Mouse (Mus musculus) CH12.LX (cell line): ENCODE data around the gene Tex36. TPM values are rescaled to one million over a fixed set of nuclear protein-coding genes. Genes with fewer than 3 reads are reported as not detected.

Experiments
- DNase-seq: peaks from one replicate; pipeline ENCODE4 v3.0.0-alpha.2; 2013; ENCODE audit errors: extremely low read depth
- H3K27ac ChIP-seq: 2 replicates; pipeline ENCODE4 v1.5.1; 2012; ENCODE audit warnings: low read depth, mild to moderate bottlenecking, control low read depth, moderate library complexity; ENCODE audit not compliant: insufficient read depth
- H3K27me3 ChIP-seq: replicated peaks from 2 replicates; pipeline ENCODE3; 2012; ENCODE audit warnings: inconsistent platforms
- H3K36me3 ChIP-seq, 2 experiments: replicated peaks in 1 of 2; 2 replicates each; pipeline versions ENCODE3 to v1.6.1; 2012; ENCODE audit warnings: inconsistent platforms in 1 of 2, low read length in 1 of 2, mild to moderate bottlenecking in 1 of 2, mixed read lengths in 1 of 2, moderate library complexity in 1 of 2; ENCODE audit not compliant: control insufficient read depth in 1 of 2, insufficient read depth in 1 of 2
- H3K4me1 ChIP-seq, 2 experiments: 2 replicates each; pipeline ENCODE4 v1.6.1; 2012; ENCODE audit warnings: inconsistent platforms in 1 of 2, moderate library complexity in 1 of 2; ENCODE audit not compliant: insufficient read depth in 2 of 2, control insufficient read depth in 1 of 2
- H3K4me2 ChIP-seq: 2 replicates; pipeline ENCODE4 v1.6.1; 2012; ENCODE audit warnings: low read depth, mild to moderate bottlenecking, control low read depth; ENCODE audit not compliant: poor library complexity, insufficient read depth, severe bottlenecking
- H3K4me3 ChIP-seq, 3 experiments: fragments of 150-350 bp in 1 of 3; sonication (generic) in 1 of 3; replicated peaks in 1 of 3; 2 replicates each; pipeline versions ENCODE3 to v1.5.1; 2011 to 2012; ENCODE audit warnings: low read depth in 2 of 3, low read length in 2 of 3, mild to moderate bottlenecking in 2 of 3, moderate library complexity in 2 of 3, control low read depth in 1 of 3, improper control_type of control experiment in 1 of 3, inconsistent platforms in 1 of 3, mixed read lengths in 1 of 3; ENCODE audit not compliant: poor library complexity in 1 of 3
- H3K79me2 ChIP-seq: replicated peaks from 2 replicates; pipeline ENCODE4 v1.6.1; 2012; ENCODE audit warnings: mild to moderate bottlenecking, moderate library complexity; ENCODE audit not compliant: control insufficient read depth, poor library complexity, insufficient read depth, severe bottlenecking; ENCODE audit errors: extremely low read depth
- H3K9ac ChIP-seq: 2 replicates; pipeline ENCODE4 v1.6.1; 2012; ENCODE audit warnings: low read depth, mild to moderate bottlenecking, control low read depth, moderate library complexity; ENCODE audit not compliant: insufficient read depth
- H3K9me3 ChIP-seq: replicated peaks from 2 replicates; pipeline ENCODE3; 2012; ENCODE audit warnings: low read length, inconsistent platforms, mixed read lengths
- BHLHE40 ChIP-seq: IDR thresholded peaks from 2 replicates; pipeline ENCODE4 v1.6.1; 2011; ENCODE audit warnings: mild to moderate bottlenecking, low read depth, low read length, improper control_type of control experiment
- CHD2 ChIP-seq: IDR thresholded peaks from 2 replicates; pipeline ENCODE4 v1.6.1; 2011; ENCODE audit warnings: low read length, improper control_type of control experiment
- CTCF ChIP-seq, 2 experiments: IDR thresholded peaks in 1 of 2; conservative IDR thresholded peaks in 1 of 2; 2 replicates each; pipeline ENCODE4 v1.5.1; 2011 to 2012; ENCODE audit warnings: low read depth in 2 of 2, low read length in 2 of 2, improper control_type of control experiment in 1 of 2, inconsistent platforms in 1 of 2, mild to moderate bottlenecking in 1 of 2, moderate library complexity in 1 of 2
- E2F4 ChIP-seq: IDR thresholded peaks from 2 replicates; pipeline ENCODE4 v1.6.1; 2011; ENCODE audit warnings: low read depth, low read length, improper control_type of control experiment; ENCODE audit not compliant: insufficient replicate concordance
- ELF1 ChIP-seq: IDR thresholded peaks from 2 replicates; pipeline ENCODE4 v1.6.1; 2014; ENCODE audit warnings: low read depth, mild to moderate bottlenecking, inconsistent platforms, low read length, improper control_type of control experiment
- IRF4 ChIP-seq: IDR thresholded peaks from 2 replicates; pipeline ENCODE4 v1.6.1; 2014; ENCODE audit warnings: low read depth, mild to moderate bottlenecking, inconsistent platforms, low read length, improper control_type of control experiment
- JUND ChIP-seq: conservative IDR thresholded peaks from 2 replicates; pipeline ENCODE4 v1.6.1; 2011; ENCODE audit warnings: low read depth, low read length, improper control_type of control experiment
- MAX ChIP-seq: IDR thresholded peaks from 2 replicates; pipeline ENCODE4 v1.6.1; 2011; ENCODE audit warnings: low read length, improper control_type of control experiment
- MXI1 ChIP-seq: IDR thresholded peaks from 2 replicates; pipeline ENCODE4 v1.6.1; 2011; ENCODE audit warnings: mild to moderate bottlenecking, low read depth, low read length, improper control_type of control experiment
- MYC ChIP-seq: IDR thresholded peaks from 2 replicates; pipeline ENCODE4 v1.6.1; 2011; ENCODE audit warnings: low read depth, mild to moderate bottlenecking, improper control_type of control experiment, low read length
- NELFE ChIP-seq: IDR thresholded peaks from 2 replicates; pipeline ENCODE4 v1.6.1; 2011; ENCODE audit warnings: low read depth, low read length, improper control_type of control experiment
- NRF1 ChIP-seq: IDR thresholded peaks from 2 replicates; pipeline ENCODE4 v1.6.1; 2014; ENCODE audit warnings: low read depth, mild to moderate bottlenecking, inconsistent platforms, low read length, improper control_type of control experiment, moderate library complexity
- PAX5 ChIP-seq: IDR thresholded peaks from 2 replicates; pipeline ENCODE4 v1.6.1; 2012; ENCODE audit warnings: low read length, inconsistent platforms, mixed read lengths
- RAD21 ChIP-seq: IDR thresholded peaks from 2 replicates; pipeline ENCODE4 v1.6.1; 2011; ENCODE audit warnings: low read depth, mild to moderate bottlenecking, low read length, improper control_type of control experiment, moderate library complexity
- SMC3 ChIP-seq: IDR thresholded peaks from 2 replicates; pipeline ENCODE4 v1.6.1; 2011; ENCODE audit warnings: low read depth, low read length, improper control_type of control experiment
- TBP ChIP-seq: conservative IDR thresholded peaks from 2 replicates; pipeline ENCODE4 v1.6.1; 2011; ENCODE audit warnings: low read depth, low read length, improper control_type of control experiment
- UBTF ChIP-seq: IDR thresholded peaks from 2 replicates; pipeline ENCODE4 v1.6.1; 2012; ENCODE audit warnings: low read depth, mild to moderate bottlenecking, inconsistent platforms, low read length, improper control_type of control experiment, moderate library complexity
- ZNF384 ChIP-seq: IDR thresholded peaks from 2 replicates; pipeline ENCODE4 v1.6.1; 2012; ENCODE audit warnings: low read depth, low read length, improper control_type of control experiment, inconsistent platforms
- dilution Hi-C: fragments of 300-500 bp; cut with MboI; formaldehyde crosslinking; loops from 2 replicates; pipeline ENCODE4 v1.14.3; 2020; ENCODE audit warnings: low sequenced_read_pairs; ENCODE audit not compliant: extremely low pct_unique_long_range_greater_than_20kb, extremely low pct_ligation_motif_present
- in situ Hi-C: fragments of 300-500 bp; cut with MboI; formaldehyde crosslinking; loops from 3 replicates; pipeline ENCODE4 v1.14.3; 2019; ENCODE audit warnings: low sequenced_read_pairs, low pct_ligation_motif_present, low pct_unique_long_range_greater_than_20kb, mixed read lengths
- polyA plus RNA-seq: library from polyadenylated mRNA; unstranded; fragments of >175 nt; gene quantifications from 2 replicates; pipeline ENCODE4 v1.2.1, GENCODE M21; 2012; ENCODE audit warnings: low read depth; ENCODE audit not compliant: insufficient read length
- total RNA-seq, 2 experiments: library from RNA; depleted of rRNA; stranded (reverse); fragments of 300-350 nt in 1 of 2; fragments of >200 nt in 1 of 2; gene quantifications; 2 replicates each; pipeline ENCODE4 v1.2.3; 2012 to 2014

The Tex36 gene
- total and polyA plus RNA-seq, 3 experiments = not detected

DNA sequence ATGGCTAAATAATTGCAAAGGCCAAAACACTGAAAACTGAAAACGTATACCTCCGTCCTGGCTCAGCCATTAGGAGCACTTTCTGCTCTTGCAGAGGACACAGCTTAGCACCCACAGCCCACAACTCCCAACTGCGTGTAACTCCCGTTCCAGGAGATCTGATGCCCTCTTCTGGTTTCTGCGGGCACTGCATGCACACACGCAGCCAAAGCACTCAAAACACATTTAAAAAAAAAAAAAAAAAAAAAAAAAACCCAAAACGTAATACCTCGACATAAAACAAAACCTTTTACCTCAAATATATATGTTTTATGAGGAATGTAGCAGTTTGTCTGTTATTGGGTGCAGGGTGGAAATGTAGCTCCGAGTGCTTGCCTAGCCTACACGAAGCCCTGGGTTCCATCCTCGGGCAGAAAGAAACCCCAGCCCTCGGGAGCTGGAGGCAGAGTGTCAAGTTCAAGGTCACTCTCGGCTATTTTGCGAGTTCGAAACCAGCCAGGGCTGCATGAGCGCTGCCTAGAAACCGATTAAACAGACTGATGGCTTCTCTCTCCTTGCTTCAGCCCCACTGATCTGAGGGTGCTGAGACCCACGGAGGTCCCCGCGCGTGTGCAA lies 34.9 kb upstream of the Tex36 start:
- dilution Hi-C loops = no loop called here
- peak overlapping the region; percentile 58 for H3K4me2 ChIP-seq

DNA sequence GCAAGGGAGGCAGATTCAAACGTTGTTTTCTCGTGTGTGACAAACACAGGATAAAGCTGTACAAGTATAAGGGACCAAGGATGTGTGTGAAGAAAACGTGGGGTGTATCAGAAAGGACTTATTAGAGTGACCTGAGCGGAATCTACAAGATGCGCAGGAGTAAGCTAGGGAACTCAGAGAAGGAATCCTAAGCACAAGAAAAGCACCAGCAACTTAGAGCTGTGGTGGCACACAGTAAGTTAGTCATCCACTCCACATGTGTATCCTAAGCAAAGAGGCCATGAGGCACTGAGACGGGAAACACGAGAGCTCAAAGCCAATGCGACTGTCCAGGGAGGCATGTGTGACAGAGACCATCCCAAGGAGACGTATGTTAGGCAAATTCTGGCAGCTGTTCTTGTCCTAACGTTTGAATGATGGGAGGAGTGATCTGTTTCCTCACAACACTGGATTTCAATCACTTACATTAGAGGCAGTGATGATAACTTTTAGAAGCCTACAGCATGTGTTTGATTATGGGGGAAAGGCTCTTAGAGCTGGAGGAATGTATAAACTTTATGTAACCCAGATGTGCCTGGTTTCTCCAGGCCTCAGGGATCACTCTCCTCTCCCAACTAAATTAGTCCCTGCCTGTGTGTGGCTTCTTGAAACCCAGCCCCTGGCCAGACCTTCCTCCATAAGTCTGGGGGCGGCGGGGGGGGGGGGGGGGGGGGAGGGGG lies 33.1 kb upstream of the Tex36 start:
- DNase-seq = no peak
- peaks cover 19% of the 10 kb centered on the region for H3K79me2 ChIP-seq
- H3K4me2 ChIP-seq = no peak overlapping the region
- H3K27me3 ChIP-seq = peaks cover 38% of the 10 kb centered on the region
- dilution Hi-C loops = no loop called here
- no peak overlapping the region for H3K4me3 ChIP-seq
- in situ Hi-C loops = no loop called here
- no peaks in the 10 kb centered on the region for H3K9me3 ChIP-seq
- H3K36me3 ChIP-seq = peaks cover 2 to 8% of the 10 kb centered on the region in 2 experiments
- no peak overlapping the region for H3K9ac ChIP-seq
- no peak overlapping the region for H3K27ac ChIP-seq
- peaks cover 0 to 12% of the 10 kb centered on the region in 2 experiments; a peak in 2 of 4 replicates for H3K4me1 ChIP-seq
- TF ChIP-seq E2F4 (no peak), NELFE (no peak), JUND (no peak), UBTF (no peak), CHD2 (no peak), ZNF384 (no peak), TBP (no peak)

More for the DNA sequence above, 34.9 kb upstream of the Tex36 start:
- in situ Hi-C loops = no loop called here
- 0 out of 2 replicates have a peak, but pooled peaks have one; percentile 17 for TF ChIP-seq JUND
- peak; percentile 54; the same call in 1 of the 2 replicates for TF ChIP-seq IRF4
- TF ChIP-seq ZNF384 = peak; percentile 96
- no peak for TF ChIP-seq NRF1
- TF ChIP-seq MYC = peak; percentile 52; the same call in 1 of the 2 replicates
- TF ChIP-seq PAX5 = no peak
- TF ChIP-seq MAX = peak; percentile 36; the same call in 1 of the 2 replicates
- TF ChIP-seq CHD2 = no peak
- peak; percentile 69 for TF ChIP-seq RAD21
- 0 out of 2 replicates have a peak, but pooled peaks have one; percentile 22 for TF ChIP-seq ELF1
- no peak; the same call in 1 of the 2 replicates for TF ChIP-seq MXI1
- no peak for TF ChIP-seq BHLHE40
- TF ChIP-seq SMC3 = peak; percentile 53
- peak; percentile 69 to 74 for TF ChIP-seq CTCF (conservative IDR thresholded peaks at IDR 0.05 in 1 of 2, IDR thresholded peaks at IDR 0.05 in 1 of 2; ENCODE audit: low read depth in 2 of 2, low read length in 2 of 2)
- TF ChIP-seq, all 38 proteins: peak for 9
- Histone ChIP-seq H3K27ac (peak overlapping the region; percentile 56), H3K4me1 (peaks cover 0 to 12% of the 10 kb centered on the region in 2 experiments; a peak in 2 of 4 replicates), H3K79me2 (peaks cover 19% of the 10 kb centered on the region), H3K36me3 (peaks cover 13 to 24% of the 10 kb centered on the region in 2 experiments), H3K9me3 (no peaks in the 10 kb centered on the region), H3K27me3 (peaks cover 22% of the 10 kb centered on the region), H3K4me3 (peak overlapping the region; percentile 60 to 92 (median 72)), H3K9ac (peak overlapping the region; percentile 90)
- DNase-seq = peak; percentile 84
